8 mouse cellular contexts compared by ENCODE assay signal in genomic region chr11:110251534-110251933, GRCm38 (mm10). TPM values are rescaled to one million over a fixed set of nuclear protein-coding genes. Genes with fewer than 3 reads are reported as not detected.
DNase-seq lines count a peak whose midpoint lies in the region; ATAC-seq and TF ChIP-seq lines count a peak whose summit lies in the region.

Gene Abca6, minus strand, starts transcription at chr11:110251776.

- H3K27me3 ChIP-seq in kidney, embryonic 15.5 days: no peaks in the 10 kb centered on the region

- peak within 1 kb of the TSS; percentile 52 for H3K4me3 ChIP-seq in cortical plate, adult 2 months (ENCODE audit: insufficient read depth, low read length)
- peak within 1 kb of the TSS; percentile 27 for H3K4me3 ChIP-seq in kidney, embryonic 15.5 days (replicated peaks)

- ATAC-seq in kidney, embryonic 15.5 days (replicated peaks; ENCODE audit: low FRiP score): no peak
- ATAC-seq in megakaryocyte, adult 5-6 weeks (ENCODE audit: poor library complexity, severe bottlenecking): peak; percentile 97

- WGBS in kidney, embryonic 15.5 days: 17% methylated on average over 8 of the region's 8 CpGs

- H3K9ac ChIP-seq in kidney, embryonic 15.5 days: no peak within 1 kb of the TSS

- TF ChIP-seq POLR2A in cortical plate, adult 2 months (IDR thresholded peaks at IDR 0.05; ENCODE audit: extremely low read depth, insufficient read depth, low read length): no peak

- TF ChIP-seq CTCF in cortical plate, adult 2 months (IDR thresholded peaks at IDR 0.05; ENCODE audit: extremely low read depth, insufficient read depth, low read length): no peak

- H3K4me1 ChIP-seq in cortical plate, adult 2 months (ENCODE audit: control insufficient read depth, insufficient read depth, low read length): no peaks in the 10 kb centered on the region
- H3K4me1 ChIP-seq in kidney, embryonic 15.5 days: 0 out of 2 replicates have a peak, but pooled peaks cover 4% of the 10 kb centered on the region

- no peaks in the 10 kb centered on the region for H3K9me3 ChIP-seq in kidney, embryonic 15.5 days (replicated peaks)

- peak; percentile 22 for DNase-seq in adrenal gland, postnatal 10 days
- DNase-seq in adrenal gland, adult 18-20 months (ENCODE audit: low spot score in 2 of 2): no peak
- peak; percentile 63 for DNase-seq in heart, adult 8-10 months (ENCODE audit: low spot score)
- DNase-seq in yolk sac, embryonic 10.5 days (ENCODE audit: low spot score): peak; percentile 7
- DNase-seq in cerebellum, adult 9-10 months: no peak

- no peaks in the 10 kb centered on the region for H3K36me3 ChIP-seq in kidney, embryonic 15.5 days

- H3K4me2 ChIP-seq in kidney, embryonic 15.5 days: peak within 1 kb of the TSS; percentile 47

- H3K27ac ChIP-seq in cortical plate, adult 2 months (ENCODE audit: insufficient read depth, low read length): no peak within 1 kb of the TSS
- H3K27ac ChIP-seq in kidney, embryonic 15.5 days: no peak within 1 kb of the TSS

RNA-seq across cellular contexts. Expression of gene Abca6, which starts in this region (rescaled TPM):
- 10 to 100 TPM; 10.6 to 21.0 TPM for total RNA-seq in adrenal gland, postnatal 10 days (2021)
- total RNA-seq in adrenal gland, adult 18-20 months (2021): 1 to 10 TPM; 2.2 to 3.2 TPM
- polyA plus RNA-seq in cortical plate, adult 2 months (2012; rRNA removed): 0.95 and 1.1 TPM in 2 replicates
- total RNA-seq in heart, adult 8-10 months (2022): 1 to 10 TPM; 4.0 to 7.5 (median 6.2) TPM
- polyA plus RNA-seq in kidney, embryonic 15.5 days (2015; fragmentation: Nextera tagmentation; extraction: Ambion mirVana): 0.22 and 0.60 TPM in 2 replicates
- 7.3 and 11.0 TPM in 2 replicates for total RNA-seq in megakaryocyte, adult 5-6 weeks (2015)
- total RNA-seq in megakaryocyte, adult 5-6 weeks (2017): 12.6 and 15.5 TPM in 2 replicates

Comparison
In these comparisons a context has a peak if more than half of its experiments do, and no peak if none do; other contexts are left out.
1. DNase-seq: peak in adrenal gland, postnatal 10 days (single experiment), heart, adult 8-10 months (single experiment) and yolk sac, embryonic 10.5 days (single experiment); none in adrenal gland, adult 18-20 months (0 of 2) and cerebellum, adult 9-10 months (single experiment).